Mouse (Mus musculus) yolk sac, embryonic 10.5 days (tissue): ENCODE data around the gene Crip3.

Experiments used
- DNase-seq: peaks from one replicate; pipeline ENCODE4 v3.0.0-alpha.2; 2017; ENCODE audit warnings: low spot score

Crip3 gene

GRCm38 (mm10) chr17:46428761-46429414 lies at the start of gene Crip3:
Crip3 (plus strand) TSS chr17:46428926.
- DNase-seq = peak; percentile 30

- DNase-seq = peak; percentile 97
Observed at GRCm38 (mm10) chr17:46383294-46384060, 45.2 kb upstream of the Crip3 start, which contains the start of gene Zfp318. Zfp318 (plus strand) TSS chr17:46383731.

- peak; percentile 36 for DNase-seq
Observed at GRCm38 (mm10) chr17:46384061-46384801, 44.5 kb upstream of the Crip3 start.

- no peak for DNase-seq
Observed at GRCm38 (mm10) chr17:46388200-46388599, 40.5 kb upstream of the Crip3 start.

- no peak for DNase-seq
Observed at GRCm38 (mm10) chr17:46393012-46393411, 35.7 kb upstream of the Crip3 start.

- no peak for DNase-seq
Observed at GRCm38 (mm10) chr17:46394631-46395030, 34.1 kb upstream of the Crip3 start.

- no peak for DNase-seq
Observed at GRCm38 (mm10) chr17:46408478-46408877, 20.2 kb upstream of the Crip3 start.

GRCm38 (mm10) chr17:46418628-46419027 lies 10.1 kb upstream of the Crip3 start:
- DNase-seq = no peak

- DNase-seq = no peak
Observed at GRCm38 (mm10) chr17:46419717-46420116, 9.0 kb upstream of the Crip3 start.

GRCm38 (mm10) chr17:46426496-46426895 lies 2.2 kb upstream of the Crip3 start:
- DNase-seq = no peak

- DNase-seq = peak; percentile 31
Observed at GRCm38 (mm10) chr17:46433627-46434026, 4.9 kb downstream of the Crip3 start.

GRCm38 (mm10) chr17:46436672-46437366 lies 8.1 kb downstream of the Crip3 start:
- DNase-seq = no peak

- DNase-seq = no peak
Observed at GRCm38 (mm10) chr17:46438298-46438873, 9.7 kb downstream of the Crip3 start, which contains the start of gene Slc22a7. Slc22a7 (minus strand) TSS chr17:46438457.

- no peak for DNase-seq
Observed at GRCm38 (mm10) chr17:46439176-46439575, 10.4 kb downstream of the Crip3 start.

GRCm38 (mm10) chr17:46444839-46445579 lies 16.3 kb downstream of the Crip3 start:
- no peak for DNase-seq

- no peak for DNase-seq
Observed at GRCm38 (mm10) chr17:46446264-46446663, 17.5 kb downstream of the Crip3 start.

- DNase-seq = no peak
Observed at GRCm38 (mm10) chr17:46452683-46453082, 24.0 kb downstream of the Crip3 start.

GRCm38 (mm10) chr17:46453302-46453948 lies 24.7 kb downstream of the Crip3 start:
- DNase-seq = no peak

- DNase-seq = no peak
Observed at GRCm38 (mm10) chr17:46453970-46454411, 25.3 kb downstream of the Crip3 start.

- no peak for DNase-seq
Observed at GRCm38 (mm10) chr17:46454539-46454938, 25.8 kb downstream of the Crip3 start.
